Mouse (Mus musculus) heart, adult 9 months (tissue): ENCODE data around the gene Adgrg7.
A peak's percentile ranks its signal among the peaks of the same experiment; 100 is the strongest.

Experiments
- DNase-seq, 2 experiments: peaks; one replicate each; pipeline ENCODE4 v3.0.0; 2022; ENCODE audit warnings: low spot score in 2 of 2

Adgrg7 gene

DNA sequence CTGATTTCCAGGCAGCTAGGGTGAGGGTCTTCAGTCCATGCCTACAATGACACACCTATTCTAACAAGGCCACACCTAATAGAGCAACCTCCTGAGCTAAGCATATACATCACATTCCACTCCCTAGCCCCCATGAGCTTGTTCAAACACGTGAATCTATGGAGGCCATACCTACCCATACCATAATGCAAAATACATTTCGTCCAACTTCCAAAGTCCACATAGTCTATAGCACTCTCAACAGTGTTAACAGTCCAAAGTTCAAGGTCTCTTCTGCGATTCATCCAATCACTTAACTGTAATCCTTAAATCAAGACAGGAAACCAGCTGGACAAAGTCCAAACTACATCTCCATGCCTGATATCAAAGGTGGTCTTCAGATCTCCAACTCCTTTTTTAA is 85.6 kb downstream of the Adgrg7 start:
- no peak for DNase-seq

DNA sequence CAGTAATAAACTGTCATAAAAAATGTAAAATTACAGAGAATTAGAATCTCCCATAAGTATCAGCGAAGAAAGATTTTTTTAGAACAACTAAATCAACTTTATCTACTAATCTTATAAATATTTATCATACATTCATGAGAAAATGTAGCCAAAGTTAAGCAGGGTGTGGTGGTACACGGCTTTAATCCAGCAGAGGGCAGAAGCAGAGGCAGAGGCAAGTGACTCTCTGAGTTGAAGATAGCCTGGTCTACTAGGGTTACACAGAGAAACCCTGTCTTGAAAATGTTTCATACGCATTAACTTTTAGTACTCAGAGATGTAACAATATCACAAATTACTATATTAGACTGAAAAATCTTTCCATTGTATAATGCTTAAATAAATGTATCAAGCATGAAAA is 89.9 kb downstream of the Adgrg7 start:
- DNase-seq = no peak

DNA sequence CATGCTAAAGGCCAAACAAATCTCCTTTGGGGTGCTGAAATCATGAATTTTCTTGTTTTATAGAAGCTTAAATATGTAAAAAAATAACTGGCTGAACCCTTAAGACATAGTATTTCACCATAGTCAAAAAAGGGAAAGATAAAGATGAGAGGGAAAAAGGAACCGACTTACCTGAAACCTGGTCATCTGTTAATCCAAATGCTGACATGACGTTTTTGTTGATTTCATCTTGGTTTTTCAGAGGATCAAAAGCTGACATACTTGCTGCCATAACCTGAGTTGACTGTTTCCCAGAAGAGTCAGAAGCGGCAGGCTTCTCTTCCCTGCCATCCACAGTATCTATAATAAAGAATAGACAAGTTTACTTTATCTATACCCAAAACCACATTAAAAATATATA is 94.8 kb downstream of the Adgrg7 start:
- DNase-seq = no peak

DNA sequence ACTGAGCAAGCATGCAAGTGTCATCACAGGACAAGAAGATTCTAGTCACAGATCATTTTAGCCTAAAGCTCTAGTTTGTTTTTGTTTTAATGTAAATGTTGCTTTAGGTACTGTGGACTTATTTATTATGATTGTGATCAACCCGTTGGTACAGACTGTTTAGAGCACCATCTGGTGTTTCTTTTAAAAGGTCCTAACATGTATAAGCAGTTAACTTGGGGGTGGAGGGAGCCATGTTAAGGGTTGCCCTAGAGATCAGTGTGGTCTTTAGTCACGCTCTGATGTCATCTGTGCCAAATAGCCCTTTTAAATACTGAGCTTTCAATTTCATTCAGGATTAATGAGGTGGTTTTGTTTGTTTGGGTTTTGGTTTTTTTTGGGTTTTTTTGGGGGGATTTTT is 99.2 kb downstream of the Adgrg7 start:
- no peak for DNase-seq

DNA sequence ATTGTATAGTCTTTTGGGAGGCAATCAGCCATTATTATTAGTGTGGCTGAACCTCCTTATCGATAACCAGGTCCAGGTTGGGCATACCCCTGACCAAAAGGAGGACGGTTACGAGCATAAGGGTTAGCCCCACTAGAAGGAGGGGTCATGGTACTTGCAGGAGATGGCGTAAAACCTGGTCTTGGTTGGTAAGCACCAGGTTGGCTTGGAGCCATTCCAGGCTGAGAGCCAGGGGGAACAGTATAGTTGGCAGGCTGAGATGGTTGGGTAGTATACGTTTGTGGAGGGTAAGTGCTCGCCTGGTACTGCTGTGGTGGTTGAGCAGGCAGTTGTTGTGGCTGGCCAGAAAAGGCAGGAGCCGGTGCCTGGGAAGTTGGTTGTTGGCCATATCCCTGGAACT is 104.9 kb downstream of the Adgrg7 start:
- no peak for DNase-seq

DNA sequence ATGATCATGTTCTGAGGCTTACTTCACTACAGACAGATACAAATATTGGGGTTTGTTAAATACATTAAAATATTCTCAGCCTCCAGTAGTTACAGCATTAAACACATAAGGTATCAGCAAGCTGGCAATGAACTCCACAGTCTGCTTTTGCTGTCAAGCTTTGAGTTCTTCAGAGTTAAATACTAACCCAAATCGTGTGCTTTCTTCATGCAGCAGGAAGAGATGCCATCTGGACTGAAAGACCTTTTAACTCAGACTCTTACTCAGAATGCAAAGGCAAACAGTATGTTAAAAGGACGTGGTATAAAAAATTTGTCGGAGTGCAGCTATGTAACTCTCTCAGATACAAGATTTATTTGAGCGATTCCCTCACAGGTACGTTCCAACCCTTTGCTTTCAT is 108.9 kb downstream of the Adgrg7 start:
- DNase-seq = no peak

DNA sequence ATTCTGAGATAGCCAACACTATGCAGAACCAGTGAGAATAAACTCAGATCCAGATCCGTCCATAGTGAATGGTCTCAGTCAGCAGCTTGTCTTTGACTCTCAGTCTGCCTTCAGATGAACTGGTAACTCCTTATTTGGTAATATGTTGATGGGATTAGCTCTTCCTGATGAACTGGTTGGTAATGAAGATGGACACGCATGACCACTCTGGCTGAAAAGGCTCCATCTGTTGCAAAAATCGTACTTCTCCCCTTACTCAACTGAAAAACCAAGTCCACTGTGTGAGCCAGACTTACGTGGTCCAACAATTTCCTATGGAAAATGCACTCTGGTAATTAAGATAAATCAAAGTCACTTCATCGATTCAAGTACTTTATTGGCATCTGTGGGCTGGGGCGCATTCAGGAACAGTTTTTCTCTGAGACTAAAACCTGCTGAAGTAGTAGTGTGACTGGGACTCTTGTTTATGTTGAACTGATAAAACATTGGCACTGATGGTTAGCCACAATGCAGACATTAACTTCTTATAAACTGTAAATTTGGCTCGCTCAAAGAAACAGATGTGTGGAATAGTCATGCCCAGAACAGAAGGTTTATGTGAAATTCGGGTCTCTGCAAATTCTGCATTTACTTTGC is 114.5 kb downstream of the Adgrg7 start:
- DNase-seq = no peak

DNA sequence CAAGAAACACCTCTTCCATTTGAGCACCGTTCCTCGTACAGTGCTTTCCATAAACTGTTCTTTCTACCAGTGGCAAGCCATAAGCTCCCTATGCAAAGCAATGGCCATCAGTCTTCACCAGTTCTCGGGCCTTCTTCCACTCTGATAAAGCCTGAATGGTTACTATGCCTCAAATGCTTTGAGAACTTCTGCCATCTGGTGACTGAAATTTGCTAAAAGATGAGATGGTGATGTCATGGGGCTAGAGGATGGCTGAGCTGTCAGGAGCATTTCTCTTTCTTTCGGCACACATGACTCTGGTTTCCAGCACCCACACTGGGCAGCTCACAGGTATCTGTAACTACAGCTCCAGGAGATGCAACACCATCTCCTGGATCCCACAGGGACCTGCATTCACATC is 118.5 kb downstream of the Adgrg7 start:
- peak in 1 of 2 experiments; percentile 9 for DNase-seq
